Mouse (Mus musculus) heart, postnatal 0 days (tissue): ENCODE measurements at regions not wholly inside any gene's neighbourhood (a gene's known extent, or its start where the extent isn't known, plus 50 kb on each side); places are given as distances from the start of the nearest gene placed in this dataset.

ENCODE experiments used
- CTCF ChIP-seq: IDR thresholded peaks from 2 replicates; pipeline ENCODE4 v1.5.1; 2016; ENCODE audit warnings: antibody characterized with exemption, control low read depth, low read depth
- EP300 ChIP-seq: IDR thresholded peaks from 2 replicates; pipeline ENCODE4 v1.6.1; 2016; ENCODE audit warnings: antibody characterized with exemption, low read depth

GRCm38 (mm10) chr12:51196289-51196688 lies 151.6 kb upstream of the G2e3 start:
- TF ChIP-seq CTCF: no peak
- TF ChIP-seq EP300: no peak
